11 mouse cellular contexts compared by ENCODE assay signal in the genomic region with DNA sequence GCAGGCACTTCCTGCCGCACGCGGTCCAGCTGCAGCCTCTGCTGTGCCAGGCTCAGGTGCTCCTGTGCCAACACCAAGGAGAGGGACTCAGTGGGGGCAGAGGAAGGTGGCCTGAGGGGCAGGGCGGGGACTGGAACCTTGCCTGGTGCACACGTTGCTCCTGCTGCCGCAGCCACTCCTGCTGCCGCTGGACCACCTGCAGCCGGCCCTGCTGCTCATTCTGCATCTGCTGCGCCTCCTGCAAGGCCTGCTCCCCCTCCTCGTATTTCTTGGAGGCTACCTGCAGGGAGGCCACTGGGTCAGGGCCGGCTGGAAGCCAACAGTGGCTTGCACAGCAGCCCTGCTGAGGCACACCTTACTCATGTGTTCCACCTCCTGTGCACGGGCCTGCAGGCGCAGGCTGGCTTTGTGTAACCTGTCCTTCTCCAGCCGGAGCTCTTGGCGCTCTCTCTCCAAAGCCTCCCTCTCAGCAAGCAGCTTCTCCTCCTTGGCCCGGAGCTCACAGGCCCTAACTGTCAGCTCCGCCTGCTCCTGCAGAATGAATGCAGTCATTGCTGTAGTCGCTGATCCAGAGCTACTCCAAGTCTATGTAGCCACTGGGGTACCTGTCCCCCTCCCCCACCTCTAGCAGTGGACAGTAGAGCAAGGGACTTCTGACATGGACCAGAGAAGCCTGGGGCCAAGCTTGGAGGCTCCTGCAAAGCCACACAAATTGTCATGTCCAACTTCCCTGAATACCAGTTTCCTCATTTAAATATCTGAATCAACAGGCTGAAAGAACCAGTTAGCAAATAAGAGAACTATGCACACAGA. TPM values are rescaled to one million over a fixed set of nuclear protein-coding genes. Genes with fewer than 3 reads are reported as not detected.
DNase-seq lines count a peak whose midpoint lies in the region; ATAC-seq and TF ChIP-seq lines count a peak whose summit lies in the region.
"Had no signal": no experiment of that assay in that cellular context is flagged by ENCODE, and none has a peak within 500 bp of the region (broad histone marks: within the 10 kb centered on the region; RNA-seq: fewer than 3 reads in every experiment).

No protein-coding gene starts in this region.

- peak overlapping the region; percentile 57; the same call in 1 of the 2 replicates for H3K27ac ChIP-seq in forebrain, postnatal 0 days (ENCODE audit: low read depth, low read length)
- H3K27ac ChIP-seq in forebrain, embryonic 10.5 days = no peak overlapping the region
- 0 out of 2 replicates have a peak overlapping the region, but pooled peaks have one; percentile 23 for H3K27ac ChIP-seq in neural tube, embryonic 13.5 days (replicated peaks)
- H3K27ac ChIP-seq in limb, embryonic 12.5 days = 0 out of 2 replicates have a peak overlapping the region, but pooled peaks have one; percentile 4
- H3K27ac ChIP-seq in stomach, postnatal 0 days (replicated peaks) = peak overlapping the region; percentile 86
- H3K27ac ChIP-seq: embryonic facial prominence, embryonic 12.5 days; liver, embryonic 14.5 days had no signal

- no peak for DNase-seq in forebrain, postnatal 0 days
- no peak for DNase-seq in forebrain, embryonic 10.5 days (ENCODE audit: extremely low spot score, low spot score)
- no peak for DNase-seq in neural tube, embryonic 10.5 days (ENCODE audit: extremely low spot score, low spot score)
- DNase-seq in stomach, postnatal 0 days (ENCODE audit: low spot score) = peak; percentile 51
- DNase-seq in testis, postnatal 10 days (ENCODE audit: low spot score) = no peak
- DNase-seq: gastrocnemius, postnatal 14 days had no signal

- no peak overlapping the region for H3K4me2 ChIP-seq in forebrain, postnatal 0 days (ENCODE audit: low read depth)
- no peak overlapping the region for H3K4me2 ChIP-seq in neural tube, embryonic 13.5 days
- H3K4me2 ChIP-seq in limb, embryonic 12.5 days = no peak overlapping the region
- peak overlapping the region; percentile 11 for H3K4me2 ChIP-seq in stomach, postnatal 0 days (replicated peaks; ENCODE audit: low read depth)
- H3K4me2 ChIP-seq: embryonic facial prominence, embryonic 12.5 days had no signal

- no peak for TF ChIP-seq EP300 in stomach, postnatal 0 days (optimal IDR thresholded peaks at IDR 0.05)

- no peak for TF ChIP-seq CTCF in forebrain, postnatal 0 days (IDR thresholded peaks at IDR 0.05; ENCODE audit: low read depth)
- no peak for TF ChIP-seq CTCF in stomach, postnatal 0 days (IDR thresholded peaks at IDR 0.05; ENCODE audit: low read depth)

- H3K4me1 ChIP-seq in forebrain, postnatal 0 days (ENCODE audit: insufficient read depth) = no peaks in the 10 kb centered on the region
- H3K4me1 ChIP-seq in forebrain, embryonic 10.5 days = peaks cover 36% of the 10 kb centered on the region
- H3K4me1 ChIP-seq in neural tube, embryonic 13.5 days (replicated peaks) = no peaks in the 10 kb centered on the region; the same call in 1 of the 2 replicates
- no peaks in the 10 kb centered on the region for H3K4me1 ChIP-seq in limb, embryonic 12.5 days (replicated peaks)
- no peaks in the 10 kb centered on the region for H3K4me1 ChIP-seq in stomach, postnatal 0 days (replicated peaks; ENCODE audit: control insufficient read depth, insufficient read depth)
- H3K4me1 ChIP-seq: embryonic facial prominence, embryonic 12.5 days had no signal

- H3K9me3 ChIP-seq in forebrain, postnatal 0 days (ENCODE audit: low read length) = no peaks in the 10 kb centered on the region
- no peaks in the 10 kb centered on the region for H3K9me3 ChIP-seq in forebrain, embryonic 10.5 days
- no peaks in the 10 kb centered on the region for H3K9me3 ChIP-seq in neural tube, embryonic 13.5 days
- H3K9me3 ChIP-seq in limb, embryonic 12.5 days = no peaks in the 10 kb centered on the region
- no peaks in the 10 kb centered on the region for H3K9me3 ChIP-seq in stomach, postnatal 0 days (ENCODE audit: control insufficient read depth, low read length)
- H3K9me3 ChIP-seq: embryonic facial prominence, embryonic 12.5 days had no signal

- WGBS in forebrain, postnatal 0 days = 53% methylated on average over 18 of the region's 18 CpGs
- WGBS in forebrain, embryonic 10.5 days = 58% methylated on average over 18 of the region's 18 CpGs
- 63% methylated on average over 17 of the region's 18 CpGs for WGBS in neural tube, embryonic 13.5 days
- 63% methylated on average over 18 of the region's 18 CpGs for WGBS in limb, embryonic 12.5 days
- 53% methylated on average over 18 of the region's 18 CpGs for WGBS in stomach, postnatal 0 days

- H3K36me3 ChIP-seq in forebrain, postnatal 0 days (ENCODE audit: insufficient read depth) = peaks cover 86% of the 10 kb centered on the region
- peaks cover 93% of the 10 kb centered on the region for H3K36me3 ChIP-seq in forebrain, embryonic 10.5 days (replicated peaks)
- peaks cover 94% of the 10 kb centered on the region for H3K36me3 ChIP-seq in neural tube, embryonic 13.5 days
- peaks cover 93% of the 10 kb centered on the region for H3K36me3 ChIP-seq in limb, embryonic 12.5 days
- peaks cover 22% of the 10 kb centered on the region for H3K36me3 ChIP-seq in stomach, postnatal 0 days (ENCODE audit: control insufficient read depth, insufficient read depth, low read length)

- no peak overlapping the region for H3K4me3 ChIP-seq in forebrain, postnatal 0 days (ENCODE audit: low read depth, low read length)
- H3K4me3 ChIP-seq in forebrain, embryonic 10.5 days = no peak overlapping the region
- H3K4me3 ChIP-seq in neural tube, embryonic 13.5 days = no peak overlapping the region
- no peak overlapping the region for H3K4me3 ChIP-seq in limb, embryonic 12.5 days (replicated peaks)
- no peak overlapping the region for H3K4me3 ChIP-seq in stomach, postnatal 0 days (ENCODE audit: low read depth, low read length)
- H3K4me3 ChIP-seq: embryonic facial prominence, embryonic 12.5 days had no signal

- no peaks in the 10 kb centered on the region for H3K27me3 ChIP-seq in forebrain, postnatal 0 days (ENCODE audit: insufficient read depth, low read length)
- H3K27me3 ChIP-seq in forebrain, embryonic 10.5 days (ENCODE audit: poor library complexity, severe bottlenecking) = no peaks in the 10 kb centered on the region
- H3K27me3 ChIP-seq in neural tube, embryonic 13.5 days = no peaks in the 10 kb centered on the region
- no peaks in the 10 kb centered on the region for H3K27me3 ChIP-seq in limb, embryonic 12.5 days
- no peaks in the 10 kb centered on the region for H3K27me3 ChIP-seq in stomach, postnatal 0 days (ENCODE audit: control insufficient read depth, insufficient read depth, low read length)
- H3K27me3 ChIP-seq: embryonic facial prominence, embryonic 12.5 days had no signal

- ATAC-seq in forebrain, postnatal 0 days = peak; percentile 4; the same call in 1 of the 2 replicates
- ATAC-seq in neural tube, embryonic 13.5 days (ENCODE audit: low read depth) = no peak
- ATAC-seq in limb, embryonic 12.5 days (ENCODE audit: insufficient number of reproducible peaks, insufficient read depth, low FRiP score, low TSS enrichment, low read depth) = no peak
- peak; percentile 13; the same call in 1 of the 2 replicates for ATAC-seq in stomach, postnatal 0 days (ENCODE audit: low FRiP score, low TSS enrichment)
- no peak for ATAC-seq in megakaryocyte progenitor cell, adult 5-6 weeks (replicated peaks; ENCODE audit: poor library complexity)

- H3K9ac ChIP-seq in forebrain, postnatal 0 days = no peak overlapping the region
- H3K9ac ChIP-seq in neural tube, embryonic 13.5 days = no peak overlapping the region
- no peak overlapping the region for H3K9ac ChIP-seq in limb, embryonic 12.5 days (replicated peaks)
- peak overlapping the region; percentile 38 for H3K9ac ChIP-seq in stomach, postnatal 0 days (ENCODE audit: low read length)
- H3K9ac ChIP-seq: embryonic facial prominence, embryonic 12.5 days; liver, embryonic 14.5 days had no signal

RNA-seq across cellular contexts. Expression of a gene that starts 7.0 kb away (rescaled TPM):
- total RNA-seq in forebrain, postnatal 0 days (2014; rRNA removed) = 56.7 and 67.8 TPM in 2 replicates
- polyA plus RNA-seq in forebrain, postnatal 0 days (2015; fragmentation: Nextera tagmentation; extraction: Ambion mirVana) = 60.7 and 63.6 TPM in 2 replicates
- 112 and 114 TPM in 2 replicates for polyA plus RNA-seq in forebrain, embryonic 10.5 days (2016; fragmentation: Nextera tagmentation; extraction: Ambion mirVana)
- 69.1 and 78.3 TPM in 2 replicates for polyA plus RNA-seq in neural tube, embryonic 13.5 days (2015; fragmentation: Nextera tagmentation; extraction: Ambion mirVana)
- polyA plus RNA-seq in limb, embryonic 12.5 days (2016; fragmentation: Nextera tagmentation; extraction: Ambion mirVana) = 86.9 and 90.8 TPM in 2 replicates
- 49.5 and 50.2 TPM in 2 replicates for polyA plus RNA-seq in stomach, postnatal 0 days (2015; fragmentation: Nextera tagmentation; extraction: Ambion mirVana)
- total RNA-seq in megakaryocyte progenitor cell, adult 5-6 weeks (2015) = 38.2 and 47.0 TPM in 2 replicates
- total RNA-seq in megakaryocyte progenitor cell, adult 5-6 weeks (2017) = 24.0 and 24.9 TPM in 2 replicates

RNA-seq across cellular contexts. Expression of a gene that starts 14.8 kb away (rescaled TPM):
- 4.2 and 5.0 TPM in 2 replicates for total RNA-seq in forebrain, postnatal 0 days (2014; rRNA removed)
- 1.2 and 1.9 TPM in 2 replicates for polyA plus RNA-seq in forebrain, postnatal 0 days (2015; fragmentation: Nextera tagmentation; extraction: Ambion mirVana)
- polyA plus RNA-seq in forebrain, embryonic 10.5 days (2016; fragmentation: Nextera tagmentation; extraction: Ambion mirVana) = 1.7 TPM in 2 replicates
- polyA plus RNA-seq in neural tube, embryonic 13.5 days (2015; fragmentation: Nextera tagmentation; extraction: Ambion mirVana) = 2.7 and 3.7 TPM in 2 replicates
- 2.1 and 3.0 TPM in 2 replicates for polyA plus RNA-seq in limb, embryonic 12.5 days (2016; fragmentation: Nextera tagmentation; extraction: Ambion mirVana)
- 3.3 and 4.1 TPM in 2 replicates for polyA plus RNA-seq in stomach, postnatal 0 days (2015; fragmentation: Nextera tagmentation; extraction: Ambion mirVana)
- 13.8 and 16.2 TPM in 2 replicates for total RNA-seq in megakaryocyte progenitor cell, adult 5-6 weeks (2015)
- total RNA-seq in megakaryocyte progenitor cell, adult 5-6 weeks (2017) = 6.2 and 7.7 TPM in 2 replicates

RNA-seq across cellular contexts. Expression of a gene that starts 18.7 kb away (rescaled TPM):
- 10.5 and 13.0 TPM in 2 replicates for total RNA-seq in forebrain, postnatal 0 days (2014; rRNA removed)
- polyA plus RNA-seq in forebrain, postnatal 0 days (2015; fragmentation: Nextera tagmentation; extraction: Ambion mirVana) = 6.6 and 7.8 TPM in 2 replicates
- 2.1 and 2.4 TPM in 2 replicates for polyA plus RNA-seq in forebrain, embryonic 10.5 days (2016; fragmentation: Nextera tagmentation; extraction: Ambion mirVana)
- 4.3 and 5.5 TPM in 2 replicates for polyA plus RNA-seq in neural tube, embryonic 13.5 days (2015; fragmentation: Nextera tagmentation; extraction: Ambion mirVana)
- polyA plus RNA-seq in limb, embryonic 12.5 days (2016; fragmentation: Nextera tagmentation; extraction: Ambion mirVana) = 6.0 and 7.9 TPM in 2 replicates
- 33.8 and 34.6 TPM in 2 replicates for polyA plus RNA-seq in stomach, postnatal 0 days (2015; fragmentation: Nextera tagmentation; extraction: Ambion mirVana)
- 0.59 and 1.9 TPM in 2 replicates for total RNA-seq in megakaryocyte progenitor cell, adult 5-6 weeks (2015)
- total RNA-seq in megakaryocyte progenitor cell, adult 5-6 weeks (2017) = 1.0 and 1.3 TPM in 2 replicates

RNA-seq across cellular contexts. Expression of a gene that starts 22.3 kb away (rescaled TPM):
- total RNA-seq in forebrain, postnatal 0 days (2014; rRNA removed) = 97.9 and 108 TPM in 2 replicates
- 23.2 and 38.2 TPM in 2 replicates for polyA plus RNA-seq in forebrain, postnatal 0 days (2015; fragmentation: Nextera tagmentation; extraction: Ambion mirVana)
- polyA plus RNA-seq in forebrain, embryonic 10.5 days (2016; fragmentation: Nextera tagmentation; extraction: Ambion mirVana) = 63.5 and 67.7 TPM in 2 replicates
- 52.5 and 58.5 TPM in 2 replicates for polyA plus RNA-seq in neural tube, embryonic 13.5 days (2015; fragmentation: Nextera tagmentation; extraction: Ambion mirVana)
- polyA plus RNA-seq in limb, embryonic 12.5 days (2016; fragmentation: Nextera tagmentation; extraction: Ambion mirVana) = 54.0 and 60.3 TPM in 2 replicates
- polyA plus RNA-seq in stomach, postnatal 0 days (2015; fragmentation: Nextera tagmentation; extraction: Ambion mirVana) = 8.0 and 8.8 TPM in 2 replicates
- 9.6 and 10.0 TPM in 2 replicates for total RNA-seq in megakaryocyte progenitor cell, adult 5-6 weeks (2015)
- total RNA-seq in megakaryocyte progenitor cell, adult 5-6 weeks (2017) = 14.2 and 23.8 TPM in 2 replicates

RNA-seq across cellular contexts. Expression of a gene that starts 53.0 kb away (rescaled TPM):
- total RNA-seq in forebrain, postnatal 0 days (2014; rRNA removed) = 62.8 and 65.6 TPM in 2 replicates
- polyA plus RNA-seq in forebrain, postnatal 0 days (2015; fragmentation: Nextera tagmentation; extraction: Ambion mirVana) = 92.8 and 104 TPM in 2 replicates
- polyA plus RNA-seq in forebrain, embryonic 10.5 days (2016; fragmentation: Nextera tagmentation; extraction: Ambion mirVana) = 51.7 and 57.1 TPM in 2 replicates
- polyA plus RNA-seq in neural tube, embryonic 13.5 days (2015; fragmentation: Nextera tagmentation; extraction: Ambion mirVana) = 75.2 and 83.0 TPM in 2 replicates
- polyA plus RNA-seq in limb, embryonic 12.5 days (2016; fragmentation: Nextera tagmentation; extraction: Ambion mirVana) = 64.7 and 71.3 TPM in 2 replicates
- polyA plus RNA-seq in stomach, postnatal 0 days (2015; fragmentation: Nextera tagmentation; extraction: Ambion mirVana) = 51.9 and 52.6 TPM in 2 replicates
- total RNA-seq in megakaryocyte progenitor cell, adult 5-6 weeks (2015) = 63.8 and 66.9 TPM in 2 replicates
- total RNA-seq in megakaryocyte progenitor cell, adult 5-6 weeks (2017) = 21.4 and 41.1 TPM in 2 replicates

Comparison
In these comparisons a context has a peak if more than half of its experiments do, and no peak if none do; other contexts are left out.
1. ATAC-seq: peak in forebrain, postnatal 0 days (single experiment) and stomach, postnatal 0 days (single experiment); none in neural tube, embryonic 13.5 days (single experiment), limb, embryonic 12.5 days (single experiment) and megakaryocyte progenitor cell, adult 5-6 weeks (single experiment).